Mouse (Mus musculus): ENCODE measurements around the gene Tex44.
A peak's percentile ranks its signal among the peaks of the same experiment; 100 is the strongest.

Gene Tex44

DNA sequence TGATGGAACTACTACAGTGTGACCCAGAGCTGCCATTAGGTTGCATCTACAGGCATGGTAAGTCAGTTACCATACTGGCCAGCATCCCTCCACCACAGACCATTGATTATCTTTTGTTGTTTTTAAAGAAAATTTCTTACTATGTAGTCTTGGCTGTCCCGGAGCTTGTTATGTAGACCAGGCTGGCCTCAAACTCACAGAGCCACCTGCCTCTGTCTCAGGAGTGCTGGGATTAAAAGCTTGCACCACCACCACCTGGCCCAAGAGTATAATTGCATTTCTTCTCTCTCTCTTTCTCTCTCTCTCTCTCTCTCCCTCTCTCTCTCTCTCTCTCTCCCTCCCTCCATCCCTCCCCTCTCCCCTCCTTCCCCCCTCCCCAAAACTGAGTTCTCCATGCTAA lies 1.8 kb upstream of the Tex44 start:
- DNase-seq, result no peak

DNA sequence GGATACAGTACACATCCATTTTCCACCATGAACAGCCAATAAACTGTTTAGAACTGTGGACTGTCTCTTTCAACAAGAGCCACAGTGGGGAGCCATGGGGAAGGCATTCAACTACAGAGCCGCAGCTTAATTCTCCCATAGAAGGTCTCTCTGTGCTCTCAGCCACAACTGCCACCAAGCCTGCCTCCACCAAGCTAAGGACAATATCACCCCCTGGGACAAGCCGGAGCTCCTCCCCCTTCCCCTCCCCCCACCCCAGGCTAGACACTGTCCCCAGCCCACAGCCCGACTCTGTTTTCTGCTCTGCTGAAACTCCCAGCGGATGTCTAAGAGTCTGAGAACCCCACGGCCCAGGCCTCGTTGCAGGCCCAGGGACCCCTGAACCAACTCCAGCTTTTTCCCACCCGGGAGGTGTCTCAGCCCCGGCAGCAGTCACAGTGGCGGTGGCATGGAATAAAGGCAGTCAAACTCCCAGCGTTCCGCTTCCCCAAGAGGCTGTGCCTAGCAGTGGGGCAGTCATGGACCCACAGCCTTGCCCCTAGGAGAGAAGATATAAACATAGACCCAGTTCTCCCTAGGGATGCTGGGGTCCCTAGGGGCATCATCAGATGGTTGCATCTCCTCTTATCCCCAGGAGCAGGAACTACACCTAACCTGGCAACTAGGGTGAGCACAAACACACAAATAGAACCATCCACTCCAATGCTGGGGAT lies 1.1 kb upstream of the Tex44 start:
- DNase-seq, result no peak

GRCm38 (mm10) chr1:86430056-86430455 lies 3.9 kb downstream of the Tex44 start:
- peak; percentile 75 to 86 for DNase-seq

DNA sequence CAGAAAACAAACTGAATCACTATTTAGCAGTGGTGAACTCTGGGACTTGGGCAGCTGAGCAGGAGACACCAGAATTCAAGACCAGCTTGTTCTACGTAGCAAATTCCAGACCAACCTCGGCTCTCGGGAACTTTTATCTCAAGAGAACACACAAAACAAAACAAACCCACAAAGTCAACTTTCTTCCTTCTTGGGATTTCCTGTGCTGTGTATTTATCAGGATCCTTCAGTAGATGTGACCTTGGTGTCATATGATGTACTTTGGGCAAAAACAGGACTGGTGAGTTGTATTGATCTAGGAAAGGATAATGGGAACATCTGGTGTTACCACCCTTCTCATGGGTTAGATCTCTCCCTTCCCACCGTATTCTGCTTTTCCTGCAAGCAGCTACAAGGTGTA lies 6.6 kb downstream of the Tex44 start:
- DNase-seq, result no peak

- DNase-seq, result no peak
Observed at GRCm38 (mm10) chr1:86433359-86433758, 7.2 kb downstream of the Tex44 start.

- no peak for DNase-seq
Observed at GRCm38 (mm10) chr1:86434001-86434400, 7.9 kb downstream of the Tex44 start.

DNA sequence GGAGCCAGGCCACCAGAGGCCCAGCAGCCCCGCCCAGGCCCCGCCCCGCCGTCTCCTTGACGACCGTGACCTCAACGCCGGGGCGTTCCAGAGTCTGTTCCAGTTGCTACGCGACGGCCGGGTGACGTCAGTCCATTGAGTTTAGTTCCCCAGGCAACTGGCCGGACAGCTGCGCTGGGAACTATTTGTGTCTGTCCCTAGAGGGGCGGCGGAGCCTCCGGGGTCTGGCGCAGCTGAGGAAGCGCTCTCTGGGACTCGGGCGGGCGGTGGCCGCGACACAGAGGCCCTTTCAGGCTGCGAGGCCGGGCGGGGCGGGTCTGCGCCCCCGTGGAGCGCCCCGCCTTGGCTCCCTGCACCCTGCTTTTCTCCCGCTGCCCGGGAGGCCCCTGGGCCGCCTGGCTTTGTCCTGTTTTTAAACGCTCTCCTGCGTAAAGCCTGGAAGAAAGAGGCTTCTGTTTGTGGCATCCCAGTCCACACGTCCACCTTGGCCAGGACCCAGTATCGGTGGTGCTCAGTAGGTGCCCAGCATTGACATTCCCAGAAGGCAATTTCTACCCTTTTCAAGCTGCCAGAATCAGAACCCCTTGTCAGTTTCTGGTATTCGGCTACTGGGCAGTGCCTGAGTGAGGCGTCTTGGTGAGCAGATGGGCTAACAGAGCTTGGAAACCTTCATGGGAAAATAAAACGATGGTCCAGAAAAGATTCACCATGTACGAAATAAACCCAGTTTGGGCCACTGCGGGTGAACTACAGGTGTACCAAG lies 8.5 kb downstream of the Tex44 start:
- peak; percentile 94 to 95 for DNase-seq

GRCm38 (mm10) chr1:86435302-86435821 lies 9.2 kb downstream of the Tex44 start:
- peak; percentile 34 to 53 for DNase-seq

- no peak for DNase-seq
Observed at GRCm38 (mm10) chr1:86437219-86438013, 11.3 kb downstream of the Tex44 start.

DNA sequence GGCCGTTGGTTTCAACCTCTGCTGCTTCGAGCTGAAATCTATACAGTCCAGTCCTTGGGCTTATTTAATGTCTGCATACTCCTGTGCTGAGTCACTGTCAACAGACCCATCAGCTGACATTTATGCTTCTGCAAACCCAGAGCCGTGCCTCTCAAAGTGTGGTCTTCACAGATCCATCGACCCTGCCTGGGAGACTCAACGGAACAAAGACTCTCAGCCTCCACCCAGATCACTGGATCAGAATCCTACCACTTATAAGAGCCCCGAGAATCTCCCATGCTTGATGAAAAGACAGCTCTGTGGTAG lies 11.8 kb downstream of the Tex44 start:
- DNase-seq, result no peak

- DNase-seq, result no peak
Observed at GRCm38 (mm10) chr1:86438501-86438900, 12.4 kb downstream of the Tex44 start.

DNA sequence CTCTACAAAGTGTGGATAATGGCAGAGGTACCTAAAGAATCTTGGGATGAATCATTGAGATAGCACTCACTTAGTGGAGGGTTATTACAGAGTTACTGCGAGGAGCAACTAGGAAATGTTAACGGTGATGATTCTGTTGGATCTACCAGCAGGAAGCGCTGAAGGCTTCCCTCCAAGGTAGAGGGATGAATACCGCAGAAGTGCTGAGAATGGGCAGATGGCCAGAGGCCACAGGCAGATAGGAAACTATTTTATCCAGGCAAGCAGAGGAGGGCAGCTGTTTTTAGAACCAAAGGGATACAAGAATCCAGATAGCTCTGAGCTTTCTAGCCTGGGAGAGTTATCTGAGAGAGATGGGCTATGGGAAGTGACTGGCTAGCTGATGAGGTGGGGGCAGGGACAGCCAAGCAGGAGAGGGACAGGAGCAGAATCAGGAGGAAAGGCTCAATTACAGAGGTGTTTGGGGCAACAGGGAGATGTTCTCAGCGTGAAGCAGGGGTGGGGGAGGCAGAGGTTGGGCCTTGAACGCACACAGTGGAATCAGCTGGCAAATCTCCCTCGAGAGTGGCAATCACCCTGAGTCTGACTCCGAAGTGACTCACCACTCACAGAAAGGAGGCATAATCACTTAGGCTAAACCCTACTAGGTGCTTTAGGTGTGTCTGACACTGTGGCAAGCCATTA lies 13.5 kb downstream of the Tex44 start:
- DNase-seq, result no peak

DNA sequence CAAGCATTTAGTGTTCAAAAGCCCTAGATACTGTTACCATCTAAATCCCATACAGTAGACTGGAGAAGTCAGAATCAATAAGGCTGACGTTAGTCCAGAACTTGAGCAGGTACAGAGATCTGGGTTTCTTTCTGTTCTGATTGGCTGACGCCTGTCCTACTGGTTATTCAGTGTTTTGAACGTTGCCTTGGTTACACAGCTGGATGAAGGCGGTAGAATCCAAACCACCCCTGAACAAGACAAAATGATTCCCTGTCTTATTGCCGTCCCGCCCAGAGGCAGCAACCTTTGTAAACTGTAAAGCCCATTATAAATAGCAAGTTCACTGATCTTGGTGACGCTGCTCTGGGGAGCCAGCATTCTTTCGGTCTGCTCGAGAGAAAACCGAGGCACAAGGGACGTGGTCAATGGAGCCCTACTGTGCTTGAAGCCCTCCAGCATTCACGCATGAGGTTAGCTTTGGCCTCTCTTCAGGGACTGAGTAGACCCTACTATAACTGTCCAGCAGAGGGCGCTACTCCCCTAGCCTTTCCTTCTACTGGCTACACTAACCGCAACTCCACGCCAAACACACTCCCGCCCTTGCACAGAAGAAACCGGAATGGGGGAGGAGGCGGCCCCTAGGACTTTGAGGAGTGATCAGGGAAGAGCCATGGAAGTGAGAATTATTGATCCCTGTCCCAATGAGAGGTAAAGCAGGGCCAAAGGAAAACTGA lies 14.2 kb downstream of the Tex44 start:
- DNase-seq, result peak; percentile 93 to 98

DNA sequence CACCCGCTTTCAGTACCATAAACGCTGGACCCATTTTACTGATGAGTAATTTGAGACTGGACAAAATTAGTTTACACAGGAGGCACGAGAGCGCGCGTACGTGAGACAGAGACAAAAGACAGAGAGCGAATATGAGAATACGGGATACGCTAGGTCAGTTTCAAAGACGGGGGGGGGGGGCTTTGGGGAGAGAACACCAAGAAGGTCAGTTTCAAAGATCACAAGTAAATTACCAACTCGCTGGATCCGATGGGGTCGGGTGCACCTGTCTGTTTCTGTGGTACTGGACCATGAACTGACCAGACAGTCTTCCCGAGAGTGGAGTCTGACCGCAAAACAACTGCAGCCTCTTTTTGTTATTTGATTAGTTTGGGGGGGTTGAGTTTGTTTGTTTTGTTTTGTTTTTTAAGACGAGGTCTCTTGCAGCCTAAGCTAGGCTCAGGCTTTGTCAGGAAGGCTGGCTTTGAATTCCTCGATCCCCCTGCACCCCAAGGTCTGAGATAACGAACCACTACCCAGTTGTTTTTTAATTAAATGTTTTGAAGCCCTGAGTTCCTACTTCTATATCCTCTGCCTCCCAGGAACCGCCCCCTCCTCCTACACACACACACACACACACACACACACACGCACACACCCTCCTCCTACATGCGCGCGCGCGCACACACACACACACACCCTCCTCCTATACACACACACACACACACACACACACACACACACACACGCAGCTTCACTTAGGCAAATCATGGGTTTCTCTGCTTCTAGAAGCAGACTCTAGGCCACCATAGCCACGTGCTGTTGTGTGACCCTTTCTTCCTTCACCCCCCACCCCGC lies 15.0 kb downstream of the Tex44 start:
- peak; percentile 52 to 55 for DNase-seq

DNA sequence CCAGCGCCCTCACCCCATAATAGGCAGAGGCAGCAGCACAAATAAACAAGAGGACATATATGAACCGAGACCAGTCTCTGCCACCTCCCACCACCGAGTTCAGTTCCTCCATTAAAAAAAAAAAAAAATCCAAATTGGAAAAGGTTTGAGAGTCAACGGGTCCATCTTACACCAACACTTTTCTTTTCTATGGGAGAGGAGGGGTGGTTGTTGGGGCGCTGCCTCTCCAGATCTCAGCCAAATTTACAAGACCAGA lies 15.5 kb downstream of the Tex44 start:
- no peak for DNase-seq

- peak; percentile 91 for DNase-seq
Observed at GRCm38 (mm10) chr1:86441980-86442831, 16.1 kb downstream of the Tex44 start.

GRCm38 (mm10) chr1:86442832-86443231 lies 16.7 kb downstream of the Tex44 start:
- no peak for DNase-seq

DNA sequence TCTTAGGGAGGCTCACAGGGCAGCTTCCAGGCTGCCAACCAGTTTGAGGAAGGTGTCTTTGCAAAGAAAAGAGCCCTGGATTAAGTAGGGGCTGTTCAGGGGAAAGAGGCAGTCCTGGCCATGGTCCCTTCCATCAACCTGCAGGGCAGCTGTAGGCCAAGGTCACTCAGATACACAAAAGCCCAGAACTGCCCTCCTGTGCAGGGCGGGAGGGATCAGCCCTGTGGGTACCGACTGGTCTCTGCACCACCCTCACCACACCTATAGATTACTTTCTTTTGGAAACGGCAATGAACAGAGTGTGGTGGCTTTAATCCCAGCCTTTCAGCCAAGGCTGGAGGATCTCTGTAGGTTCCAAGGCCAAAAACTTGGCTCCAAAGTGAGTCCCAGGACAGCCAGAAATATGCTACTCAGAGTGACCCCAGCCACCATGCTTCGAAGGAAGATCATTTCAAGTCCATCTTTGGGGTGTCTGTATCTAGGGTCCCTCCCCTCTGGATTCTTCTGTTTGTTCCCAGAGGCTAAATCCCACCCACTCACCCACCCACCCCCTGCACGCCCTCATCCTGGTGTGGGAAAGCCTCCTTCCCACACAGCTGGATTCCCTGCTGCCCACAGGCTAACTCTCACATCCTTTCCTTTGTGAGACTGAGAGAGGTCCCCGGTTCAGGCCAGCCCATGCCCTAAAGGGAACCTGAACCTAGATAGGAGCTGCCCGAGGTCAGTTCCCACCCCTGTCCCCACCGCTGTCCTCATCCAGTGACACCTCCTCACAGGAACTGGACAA lies 17.4 kb downstream of the Tex44 start:
- peak in 1 of 2 experiments; percentile 26 for DNase-seq

GRCm38 (mm10) chr1:86447596-86448171 lies 21.6 kb downstream of the Tex44 start:
- DNase-seq, result no peak
